Mouse (Mus musculus) lung, embryonic 14.5 days (tissue): Measurements from ENCODE around the gene Rpusd1. TPM values are rescaled to one million over a fixed set of nuclear protein-coding genes. Genes with fewer than 3 reads are reported as not detected.

Source experiments
- ATAC-seq: fragments of 200-750 bp; cut with Nextera tagmentation; 2 replicates; pipeline ENCODE4 v1.8.0; 2017; ENCODE audit warnings: mild to moderate bottlenecking, moderate TSS enrichment, moderate library complexity; ENCODE audit not compliant: insufficient read depth
- DNase-seq: peaks from one replicate; pipeline ENCODE4 v3.0.0-alpha.2; 2015
- H3K27ac ChIP-seq: fragments of 300-500 bp; sonication (generic); 2 replicates; pipeline ENCODE4 v1.5.1; 2014; ENCODE audit warnings: low read depth, mild to moderate bottlenecking, moderate library complexity
- H3K27me3 ChIP-seq: fragments of 300-500 bp; sonication (generic); 2 replicates; pipeline ENCODE4 v1.6.1; 2014; ENCODE audit warnings: low read length, control low read depth; ENCODE audit not compliant: insufficient read depth
- H3K36me3 ChIP-seq: fragments of 300-500 bp; sonication (generic); 2 replicates; pipeline ENCODE4 v1.6.1; 2014; ENCODE audit warnings: control low read depth; ENCODE audit not compliant: insufficient read depth
- H3K4me1 ChIP-seq: fragments of 300-500 bp; sonication (generic); 2 replicates; pipeline ENCODE4 v1.6.1; 2014; ENCODE audit warnings: antibody characterized with exemption, control low read depth; ENCODE audit not compliant: insufficient read depth
- H3K4me2 ChIP-seq: fragments of 300-500 bp; sonication (generic); 2 replicates; pipeline ENCODE4 v1.6.1; 2014; ENCODE audit warnings: mild to moderate bottlenecking
- H3K4me3 ChIP-seq: fragments of 300-500 bp; sonication (generic); 2 replicates; pipeline ENCODE4 v1.5.1; 2014; ENCODE audit warnings: low read depth, low read length
- H3K9ac ChIP-seq: fragments of 300-500 bp; sonication (generic); 2 replicates; pipeline ENCODE4 v1.6.1; 2014
- H3K9me3 ChIP-seq: fragments of 300-500 bp; sonication (generic); 2 replicates; pipeline ENCODE4 v1.6.1; 2016; ENCODE audit warnings: low read depth, low read length, control low read depth
- CTCF ChIP-seq: IDR thresholded peaks from 2 replicates; pipeline ENCODE4 v1.5.1; 2016; ENCODE audit warnings: antibody characterized with exemption, low read depth
- WGBS: fragments of 180-500 bp; shearing (Covaris S2); extraction: QIAGEN DNeasy Blood & Tissue Kit; methylation state at CpG from one replicate; pipeline ENCODE4 v1.1.7; 2014; 5-methylcytosine and 5-hydroxymethylcytosine counted together
- polyA plus RNA-seq: library from polyadenylated mRNA; unstranded; fragments of >200 nt; fragmentation: Nextera tagmentation; extraction: Ambion mirVana; gene quantifications from 2 replicates; pipeline ENCODE4 v1.2.1, GENCODE M21; 2014

Rpusd1 gene
- polyA plus RNA-seq, 1 experiment from 2014 or later, result 22.1 TPM

DNA sequence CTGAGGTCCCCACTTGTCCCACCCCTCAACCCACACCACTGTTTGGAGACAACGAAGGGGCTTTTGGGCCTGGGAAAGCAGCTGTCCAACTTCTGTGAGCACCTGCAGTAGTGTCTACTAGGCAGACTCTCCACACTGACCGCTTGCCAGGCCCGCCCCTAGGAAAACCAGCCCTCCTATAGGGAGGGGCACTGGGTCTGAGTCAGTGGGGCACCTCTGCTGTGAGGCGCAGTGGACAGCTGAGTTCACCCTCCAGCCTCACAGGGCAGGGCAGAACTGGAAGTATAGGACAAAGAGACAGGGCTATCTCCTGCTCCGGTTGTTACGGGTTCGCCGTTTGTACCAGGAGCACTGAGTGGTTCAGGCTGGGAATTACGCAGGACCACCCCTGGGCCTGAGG lies 26.8 kb downstream of the Rpusd1 start, which contains the start of gene Msln:
Gene Msln (minus strand): TSS at position 138 of the 400 bp plus-strand sequence.
- Histone ChIP-seq H3K4me2 (no peak within 1 kb of the TSS), H3K36me3 (no peaks in the 10 kb centered on the region), H3K4me3 (no peak within 1 kb of the TSS), H3K27me3 (no peaks in the 10 kb centered on the region), H3K9me3 (no peaks in the 10 kb centered on the region), H3K9ac (no peak within 1 kb of the TSS), H3K27ac (no peak within 1 kb of the TSS), H3K4me1 (0 out of 2 replicates have a peak, but pooled peaks cover 6% of the 10 kb centered on the region)
- TF ChIP-seq CTCF, result no peak
- 76% methylated on average over 9 of the region's 9 CpGs for WGBS
- DNase-seq, result no peak
- no peak for ATAC-seq

DNA sequence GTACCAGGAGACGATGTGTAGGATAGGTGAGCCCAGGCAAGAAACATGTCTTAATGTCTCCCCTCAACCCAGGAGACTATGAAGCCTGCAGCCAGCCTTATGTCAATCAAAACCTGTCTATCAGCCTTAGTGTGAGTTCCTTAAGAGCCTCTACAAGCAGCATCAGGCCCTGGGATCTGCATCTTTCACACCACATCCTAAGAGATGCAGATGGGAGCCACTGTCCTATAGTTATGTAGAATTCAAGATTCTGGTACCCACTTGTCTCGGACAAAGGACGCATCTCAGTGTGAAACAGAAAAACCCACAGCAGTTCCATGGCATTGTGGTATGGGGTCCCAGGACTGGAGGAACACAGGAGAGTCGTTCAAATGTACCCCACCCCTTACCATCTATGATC lies 27.6 kb downstream of the Rpusd1 start:
- Histone ChIP-seq H3K4me2 (no peak overlapping the region), H3K27me3 (no peaks in the 10 kb centered on the region), H3K4me3 (no peak overlapping the region), H3K36me3 (no peaks in the 10 kb centered on the region), H3K9ac (no peak overlapping the region), H3K9me3 (no peaks in the 10 kb centered on the region), H3K27ac (0 out of 2 replicates have a peak overlapping the region, but pooled peaks have one; percentile 3), H3K4me1 (0 out of 2 replicates have a peak, but pooled peaks cover 6% of the 10 kb centered on the region)
- TF ChIP-seq CTCF, result no peak
- no peak for DNase-seq
- ATAC-seq, result no peak
- 65% methylated on average over 4 of the region's 4 CpGs for WGBS

DNA sequence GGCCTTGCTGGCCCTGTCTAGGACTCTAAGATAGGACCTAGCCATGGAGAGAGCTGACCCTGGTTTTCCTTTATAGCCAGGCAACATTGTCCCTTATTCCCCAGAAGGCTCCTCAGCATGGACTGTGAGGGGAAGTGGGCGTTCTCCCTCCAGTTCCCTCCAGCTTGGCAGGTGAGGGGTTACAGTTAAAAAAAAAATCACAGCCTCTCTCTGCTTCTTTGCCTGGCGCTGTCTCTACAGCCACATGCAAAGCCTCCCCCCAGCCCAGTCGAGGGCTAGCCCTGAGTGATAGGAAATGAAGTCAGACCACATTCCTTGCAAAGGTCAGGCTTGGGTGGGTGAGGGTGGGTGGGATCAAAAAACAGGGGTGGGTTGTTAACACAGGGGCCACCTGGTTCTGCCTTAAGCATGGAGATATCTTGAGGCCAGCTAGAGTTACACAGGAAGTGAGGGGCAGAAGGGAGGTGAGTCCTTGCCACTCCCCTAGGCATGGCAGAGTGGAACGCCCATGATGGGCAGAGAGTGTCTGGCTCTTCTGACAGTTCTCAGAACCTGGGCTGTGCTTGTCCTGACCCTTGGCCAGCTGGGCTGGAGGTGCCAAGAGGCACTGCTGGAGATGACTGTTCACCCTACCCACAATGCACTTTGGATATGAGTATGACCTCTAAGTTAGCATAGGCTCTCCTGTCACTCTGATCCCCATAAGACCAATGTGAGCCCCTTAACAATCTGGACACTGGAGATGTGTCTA lies 28.3 kb downstream of the Rpusd1 start:
- Histone ChIP-seq H3K9ac (no peak overlapping the region), H3K4me1 (0 out of 2 replicates have a peak, but pooled peaks cover 6% of the 10 kb centered on the region), H3K9me3 (no peaks in the 10 kb centered on the region), H3K4me2 (no peak overlapping the region), H3K27me3 (no peaks in the 10 kb centered on the region), H3K4me3 (no peak overlapping the region), H3K27ac (peak overlapping the region; percentile 61; the same call in 1 of the 2 replicates), H3K36me3 (no peaks in the 10 kb centered on the region)
- DNase-seq (peak; percentile 34), ATAC-seq (peak; percentile 79)
- 12% methylated on average over 4 of the region's 4 CpGs for WGBS
- no peak for TF ChIP-seq CTCF

GRCm38 (mm10) chr17:25756378-25757242 lies 29.1 kb downstream of the Rpusd1 start:
- H3K36me3 ChIP-seq, result no peaks in the 10 kb centered on the region
- ATAC-seq, result no peak
- 0 out of 2 replicates have a peak, but pooled peaks cover 2% of the 10 kb centered on the region for H3K4me1 ChIP-seq
- peak overlapping the region; percentile 61; the same call in 1 of the 2 replicates for H3K27ac ChIP-seq
- no peak for DNase-seq
- no peak overlapping the region for H3K9ac ChIP-seq
- no peak overlapping the region for H3K4me3 ChIP-seq
- H3K27me3 ChIP-seq, result no peaks in the 10 kb centered on the region
- WGBS, result 62% methylated on average over 9 of the region's 9 CpGs
- no peaks in the 10 kb centered on the region for H3K9me3 ChIP-seq
- no peak overlapping the region for H3K4me2 ChIP-seq
- TF ChIP-seq CTCF, result no peak

DNA sequence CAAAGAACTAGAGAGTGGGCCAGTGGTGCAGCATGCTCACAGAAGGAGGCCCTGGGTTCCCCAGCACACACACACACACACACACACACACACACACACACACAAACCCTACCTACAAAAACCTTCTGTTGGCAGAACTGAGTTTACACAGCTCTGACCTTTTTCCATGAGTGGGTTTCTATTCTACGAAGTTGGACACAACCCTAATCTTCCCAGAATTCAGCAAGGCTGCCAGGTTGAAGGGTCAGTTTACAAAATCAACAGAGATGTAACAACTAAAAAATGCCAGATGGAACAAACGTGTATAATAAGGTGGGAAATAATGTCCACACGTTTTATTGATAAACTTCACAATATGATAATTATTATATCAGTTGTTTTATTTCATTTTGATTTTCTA lies 30.2 kb downstream of the Rpusd1 start:
- no peak for ATAC-seq
- no peak for DNase-seq

GRCm38 (mm10) chr17:25760148-25760547 lies 32.7 kb downstream of the Rpusd1 start:
- 67% methylated on average over 8 of the region's 8 CpGs for whole genome bisulfite sequencing
- no peaks in the 10 kb centered on the region for H3K9me3 ChIP-seq
- H3K4me3 ChIP-seq, result no peak overlapping the region
- 0 out of 2 replicates have a peak, but pooled peaks cover 2% of the 10 kb centered on the region for H3K4me1 ChIP-seq
- H3K27ac ChIP-seq, result no peak overlapping the region
- H3K4me2 ChIP-seq, result no peak overlapping the region
- H3K27me3 ChIP-seq, result no peaks in the 10 kb centered on the region
- H3K9ac ChIP-seq, result no peak overlapping the region
- no peak for TF ChIP-seq CTCF
- DNase-seq, result no peak
- H3K36me3 ChIP-seq, result no peaks in the 10 kb centered on the region
- no peak for ATAC-seq

More for the DNA sequence above, 30.2 kb downstream of the Rpusd1 start:
- H3K36me3 ChIP-seq, result no peaks in the 10 kb centered on the region
- no peaks in the 10 kb centered on the region for H3K27me3 ChIP-seq
- no peak overlapping the region for H3K4me3 ChIP-seq
- H3K27ac ChIP-seq, result no peak overlapping the region
- H3K4me2 ChIP-seq, result no peak overlapping the region
- 0 out of 2 replicates have a peak, but pooled peaks cover 2% of the 10 kb centered on the region for H3K4me1 ChIP-seq
- TF ChIP-seq CTCF, result no peak
- WGBS, result 45% methylated on average over 3 of the region's 3 CpGs
- H3K9ac ChIP-seq, result no peak overlapping the region
- H3K9me3 ChIP-seq, result no peaks in the 10 kb centered on the region

DNA sequence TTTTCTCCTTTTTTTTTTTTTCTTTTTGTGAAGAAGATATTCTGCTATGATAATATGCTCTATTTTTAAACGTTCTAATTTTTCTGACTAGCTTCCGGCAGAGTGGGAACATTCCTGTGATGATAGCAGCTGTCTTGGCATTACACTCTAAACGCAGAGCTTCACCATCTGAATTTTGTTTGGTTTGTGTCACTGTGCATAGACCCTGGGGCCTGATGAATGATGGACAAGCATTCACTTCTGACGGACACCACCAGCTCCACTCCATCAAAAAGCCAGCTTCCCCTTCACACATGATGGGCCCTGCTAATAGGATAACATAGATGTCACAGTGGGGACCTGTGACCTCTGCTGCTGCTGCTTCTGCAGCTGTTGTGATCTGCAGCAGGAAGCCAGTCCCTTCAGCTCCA lies 34.1 kb downstream of the Rpusd1 start:
- no peak for TF ChIP-seq CTCF
- no peak for DNase-seq
- no peak overlapping the region for H3K9ac ChIP-seq
- H3K27me3 ChIP-seq, result no peaks in the 10 kb centered on the region
- no peak overlapping the region for H3K4me3 ChIP-seq
- 16% methylated on average over 4 of the region's 4 CpGs for WGBS
- ATAC-seq, result no peak
- no peaks in the 10 kb centered on the region for H3K4me1 ChIP-seq
- H3K27ac ChIP-seq, result no peak overlapping the region
- no peaks in the 10 kb centered on the region for H3K36me3 ChIP-seq
- H3K4me2 ChIP-seq, result no peak overlapping the region
- no peaks in the 10 kb centered on the region for H3K9me3 ChIP-seq
